8 mouse cellular contexts compared by ENCODE assay signal in the genomic region with DNA sequence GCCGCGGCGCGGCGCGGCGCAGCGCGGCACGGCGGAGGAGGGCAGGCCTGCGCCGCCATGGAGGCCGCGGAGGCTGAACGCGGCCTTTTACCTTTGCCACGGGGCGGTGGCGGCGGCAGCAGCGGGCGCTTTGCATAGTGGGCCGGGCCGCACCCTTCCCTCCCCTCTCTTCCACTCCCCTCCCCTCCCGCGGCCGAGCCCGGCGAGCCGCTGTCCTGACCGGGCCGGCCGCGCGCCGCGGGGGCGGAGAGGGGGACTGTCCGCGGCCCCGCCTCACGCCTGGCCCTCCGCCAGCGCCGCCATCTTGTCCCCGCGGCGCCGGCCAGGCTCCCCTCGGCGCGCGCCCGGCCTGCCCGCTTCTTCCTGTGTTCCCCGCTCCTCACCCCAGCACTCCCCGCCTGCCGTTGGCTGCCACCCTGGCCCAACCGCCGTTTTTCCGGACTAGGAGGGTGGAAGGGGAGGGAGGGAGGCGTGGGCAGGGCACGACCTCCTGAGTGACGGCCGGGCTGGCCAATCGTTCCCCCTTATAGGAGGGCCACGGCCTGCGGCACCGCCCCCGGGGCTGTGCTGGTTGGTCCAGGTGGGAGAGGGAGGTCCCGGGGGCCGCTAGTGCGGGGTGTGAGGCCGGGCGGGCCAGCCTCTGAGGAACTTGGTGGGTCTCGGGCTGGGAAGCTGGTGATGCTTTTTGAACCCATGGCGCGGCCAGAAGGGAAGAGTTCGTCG. TPM values are rescaled to one million over a fixed set of nuclear protein-coding genes. Genes with fewer than 3 reads are reported as not detected.
A peak's percentile ranks its signal among the peaks of the same experiment; 100 is the strongest.
DNase-seq lines count a peak whose midpoint lies in the region; ATAC-seq and TF ChIP-seq lines count a peak whose summit lies in the region.

No protein-coding gene starts in this region.

- no peak for TF ChIP-seq CTCF in C2C12 (IDR thresholded peaks at IDR 0.05; ENCODE audit: control insufficient read depth, insufficient read depth, insufficient read length)
- TF ChIP-seq CTCF in brain, embryonic 14.5 days (IDR thresholded peaks at IDR 0.05; ENCODE audit: borderline replicate concordance, extremely low read depth, insufficient read depth, insufficient read length), result no peak
- no peak for TF ChIP-seq CTCF in liver, adult 2 months (IDR thresholded peaks at IDR 0.05; ENCODE audit: low read depth, low read length)

- H3K36me3 ChIP-seq in C2C12 (ENCODE audit: control insufficient read depth, insufficient read depth) (no peaks in the 10 kb centered on the region), myocyte (ENCODE audit: control insufficient read depth, insufficient read depth) (no peaks in the 10 kb centered on the region)
- H3K36me3 ChIP-seq in erythroblast, embryonic 14.5 days (ENCODE audit: control insufficient read depth), result peaks cover 9% of the 10 kb centered on the region
- no peaks in the 10 kb centered on the region for H3K36me3 ChIP-seq in heart, embryonic 11.5 days (ENCODE audit: control insufficient read depth, insufficient read depth, low read length)
- H3K36me3 ChIP-seq in kidney, embryonic 16.5 days (ENCODE audit: insufficient read depth, low read length), result no peaks in the 10 kb centered on the region
- H3K36me3 ChIP-seq in liver, adult 2 months (ENCODE audit: control insufficient read depth, insufficient read depth, low read length), result no peaks in the 10 kb centered on the region
- H3K36me3 ChIP-seq in splenic B cell, adult 2 months (ENCODE audit: control insufficient read depth, insufficient read depth, low read length, poor library complexity, severe bottlenecking), result no peaks in the 10 kb centered on the region

- H3ac ChIP-seq in C2C12 (ENCODE audit: control insufficient read depth, insufficient read length, low read depth) (peak overlapping the region; percentile 100), myocyte (ENCODE audit: control insufficient read depth, insufficient read length) (peak overlapping the region; percentile 79)

- WGBS in heart, embryonic 11.5 days (ENCODE audit: insufficient replicate concordance), result under 1% methylated on average over 42 of the region's 81 CpGs
- WGBS in kidney, embryonic 16.5 days, result under 1% methylated on average over 53 of the region's 81 CpGs
- under 1% methylated on average over 74 of the region's 81 CpGs for WGBS in liver, adult 2 months

- H3K79me2 ChIP-seq in C2C12 (ENCODE audit: control insufficient read depth, insufficient read depth) (peaks cover 49% of the 10 kb centered on the region), myocyte (ENCODE audit: control insufficient read depth, insufficient read depth) (peaks cover 47% of the 10 kb centered on the region)
- H3K79me2 ChIP-seq in liver, adult 2 months (ENCODE audit: control insufficient read depth, insufficient read depth, low read length), result peaks cover 15% of the 10 kb centered on the region; the same call in 1 of the 2 replicates

- peaks cover 49% of the 10 kb centered on the region for H3K79me3 ChIP-seq in C2C12 (ENCODE audit: low read depth)

- H3K27me3 ChIP-seq in C2C12 (ENCODE audit: control insufficient read depth, insufficient read depth, insufficient read length) (no peaks in the 10 kb centered on the region), myocyte (ENCODE audit: control insufficient read depth, insufficient read depth, insufficient read length) (no peaks in the 10 kb centered on the region)
- H3K27me3 ChIP-seq in erythroblast, embryonic 14.5 days (ENCODE audit: control insufficient read depth), result no peaks in the 10 kb centered on the region
- H3K27me3 ChIP-seq in heart, embryonic 11.5 days (ENCODE audit: control insufficient read depth, insufficient read depth, low read length), result no peaks in the 10 kb centered on the region
- no peaks in the 10 kb centered on the region for H3K27me3 ChIP-seq in kidney, embryonic 16.5 days (ENCODE audit: insufficient read depth, low read length)
- no peaks in the 10 kb centered on the region for H3K27me3 ChIP-seq in liver, adult 2 months (ENCODE audit: control insufficient read depth, insufficient read depth, low read length)
- no peaks in the 10 kb centered on the region for H3K27me3 ChIP-seq in splenic B cell, adult 2 months (ENCODE audit: control insufficient read depth, insufficient read depth, low read length, poor library complexity, severe bottlenecking)

- H3K9ac ChIP-seq in heart, embryonic 11.5 days (ENCODE audit: low read depth, low read length), result peak overlapping the region; percentile 98
- peak overlapping the region; percentile 100 for H3K9ac ChIP-seq in kidney, embryonic 16.5 days (replicated peaks; ENCODE audit: low read length)
- peak overlapping the region; percentile 99 for H3K9ac ChIP-seq in liver, adult 2 months (ENCODE audit: low read depth, low read length)

- peak; percentile 99 for DNase-seq in brain, embryonic 14.5 days (ENCODE audit: low read depth)
- DNase-seq in liver, adult 2 months (ENCODE audit: extremely low read depth, low read depth, low spot score), result peak; percentile 89
- peak; percentile 99 for DNase-seq in splenic B cell, adult 2 months (ENCODE audit: low read depth, low spot score)

- ATAC-seq in heart, embryonic 11.5 days (replicated peaks; ENCODE audit: insufficient number of reproducible peaks, low FRiP score, low TSS enrichment), result peak; percentile 99
- peak; percentile 99 for ATAC-seq in kidney, embryonic 16.5 days (ENCODE audit: low FRiP score, low TSS enrichment)

- peak; percentile 66 for TF ChIP-seq POLR2A in brain, embryonic 14.5 days (IDR thresholded peaks at IDR 0.05; ENCODE audit: borderline replicate concordance, extremely low read depth, insufficient read depth, insufficient read length, poor library complexity, severe bottlenecking)
- TF ChIP-seq POLR2A in liver, adult 2 months (IDR thresholded peaks at IDR 0.05; ENCODE audit: extremely low read depth, insufficient read depth, low read length), result peak; percentile 49
- TF ChIP-seq POLR2A in myocyte (IDR thresholded peaks at IDR 0.05; ENCODE audit: insufficient read length, low read depth), result peak; percentile 54

- H3K4me1 ChIP-seq in erythroblast, embryonic 14.5 days (ENCODE audit: control insufficient read depth), result peaks cover 45% of the 10 kb centered on the region
- H3K4me1 ChIP-seq in heart, embryonic 11.5 days (ENCODE audit: control insufficient read depth, insufficient read depth, low read length), result peaks cover 19% of the 10 kb centered on the region
- H3K4me1 ChIP-seq in kidney, embryonic 16.5 days (ENCODE audit: insufficient read depth, low read length), result peaks cover 39% of the 10 kb centered on the region
- H3K4me1 ChIP-seq in liver, adult 2 months (ENCODE audit: control insufficient read depth, insufficient read depth, low read length), result peaks cover 16% of the 10 kb centered on the region

- H3K4me3 ChIP-seq in C2C12 (ENCODE audit: insufficient read depth, poor library complexity, severe bottlenecking) (peak overlapping the region; percentile 76), myocyte (peak overlapping the region; percentile 58)
- peak overlapping the region; percentile 96 for H3K4me3 ChIP-seq in erythroblast, embryonic 14.5 days (replicated peaks)
- peak overlapping the region; percentile 96 for H3K4me3 ChIP-seq in heart, embryonic 11.5 days (ENCODE audit: low read depth, low read length)
- peak overlapping the region; percentile 95 for H3K4me3 ChIP-seq in kidney, embryonic 16.5 days (ENCODE audit: low read length)
- H3K4me3 ChIP-seq in liver, adult 2 months (ENCODE audit: insufficient read depth, low read depth, low read length), result peak overlapping the region; percentile 79

- H3K9me3 ChIP-seq in erythroblast, embryonic 14.5 days (ENCODE audit: control insufficient read depth, low read length), result no peaks in the 10 kb centered on the region
- no peaks in the 10 kb centered on the region for H3K9me3 ChIP-seq in heart, embryonic 11.5 days (replicated peaks; ENCODE audit: control insufficient read depth, low read length)
- H3K9me3 ChIP-seq in kidney, embryonic 16.5 days (ENCODE audit: low read length), result no peaks in the 10 kb centered on the region

- peak overlapping the region; percentile 82 for H3K4me2 ChIP-seq in heart, embryonic 11.5 days
- peak overlapping the region; percentile 76 for H3K4me2 ChIP-seq in kidney, embryonic 16.5 days (replicated peaks; ENCODE audit: low read depth, low read length)
- peak overlapping the region; percentile 91 for H3K4me2 ChIP-seq in myocyte (ENCODE audit: low read depth)

- H3K27ac ChIP-seq in heart, embryonic 11.5 days (ENCODE audit: low read depth, low read length), result peak overlapping the region; percentile 100
- peak overlapping the region; percentile 100 for H3K27ac ChIP-seq in kidney, embryonic 16.5 days (ENCODE audit: low read length)
- H3K27ac ChIP-seq in liver, adult 2 months (replicated peaks; ENCODE audit: insufficient read depth, low read depth, low read length), result peak overlapping the region; percentile 99

TF ChIP-seq in C2C12, 6 proteins besides CTCF, POLR2A, EP300 and RAD21:
- TF ChIP-seq MAX (IDR thresholded peaks at IDR 0.05), result peak; percentile 16
- no peak for TF ChIP-seq USF1 (IDR thresholded peaks at IDR 0.05; ENCODE audit: low read depth)
- no peak for TF ChIP-seq CEBPB (IDR thresholded peaks at IDR 0.05; ENCODE audit: low read depth)

TF ChIP-seq in myocyte, 11 proteins besides CTCF, POLR2A, EP300 and RAD21 (continues in another document):
- TF ChIP-seq E2F4 (IDR thresholded peaks at IDR 0.05; ENCODE audit: insufficient read depth) (no peak), MAX (IDR thresholded peaks at IDR 0.05; ENCODE audit: low read depth) (no peak), SRF (IDR thresholded peaks at IDR 0.05; ENCODE audit: control insufficient read depth, insufficient read length, low read depth) (peak; percentile 51), TCF3 (IDR thresholded peaks at IDR 0.05; ENCODE audit: insufficient read length, low read depth) (no peak), POLR2AphosphoS2 (IDR thresholded peaks at IDR 0.05; ENCODE audit: insufficient read length, low read depth) (peak; percentile 81), MYOG (IDR thresholded peaks at IDR 0.05; ENCODE audit: control insufficient read depth in 1 of 3, insufficient read depth in 1 of 3, insufficient read length in 2 of 3, low read depth in 2 of 3) (peak in 1 of 3 experiments; percentile 1), MYOD1 (IDR thresholded peaks at IDR 0.05; ENCODE audit: control insufficient read depth in 1 of 3, insufficient read length in 2 of 3, low read depth in 2 of 3) (no peak), USF1 (IDR thresholded peaks at IDR 0.05; ENCODE audit: low read depth) (no peak), CEBPB (IDR thresholded peaks at IDR 0.05; ENCODE audit: insufficient read depth, poor library complexity, severe bottlenecking) (no peak), TCF12 (IDR thresholded peaks at IDR 0.05; ENCODE audit: insufficient read depth, poor library complexity, severe bottlenecking) (no peak)

RNA-seq across cellular contexts. Expression of a gene that starts 0.7 kb away (rescaled TPM):
- 5.6 TPM for polyA plus RNA-seq in C2C12 (2012; fragmentation: generic; extraction: Trizol)
- 38.3 and 44.6 TPM in 2 replicates for polyA plus RNA-seq in brain, embryonic 14.5 days (2012; rRNA removed)
- 0.11 and 0.17 TPM in 2 replicates for polyA plus RNA-seq in erythroblast, embryonic 14.5 days (2012)
- 16.4 and 16.9 TPM in 2 replicates for polyA plus RNA-seq in heart, embryonic 11.5 days (2014; fragmentation: Nextera tagmentation; extraction: Ambion mirVana)
- 12.6 and 16.5 TPM in 2 replicates for polyA plus RNA-seq in kidney, embryonic 16.5 days (2015; fragmentation: Nextera tagmentation; extraction: Ambion mirVana)
- 16.3 and 18.4 TPM in 2 replicates for total RNA-seq in liver, adult 2 months (2014; rRNA removed)
- 4.8 and 5.2 TPM in 2 replicates for polyA plus RNA-seq in liver, adult 2 months (2012; rRNA removed)
- 5.8 TPM for polyA plus RNA-seq in myocyte (2012; fragmentation: generic; extraction: Trizol)

Comparison
In these comparisons a context has a peak if more than half of its experiments do, and no peak if none do; other contexts are left out.
1. Peak in every context shown above with its lines: DNase-seq, ATAC-seq, H3K4me3 ChIP-seq and H3K27ac ChIP-seq.